Mouse (Mus musculus): ENCODE data around the gene Cd200r4. TPM values are rescaled to one million over a fixed set of nuclear protein-coding genes. Genes with fewer than 3 reads are reported as not detected.
"Not testable (repeated sequence)": the region's sequence is repeated elsewhere in the genome, so short reads cannot be mapped to it uniquely, and the experiment has no call there.

The Cd200r4 gene
- total RNA-seq (2021): not detected

GRCm38 (mm10) chr16:44811544-44811943, at the start of gene Cd200r4:
Gene Cd200r4 (plus strand): TSS chr16:44811733.
- intact Hi-C loops (cut with DNase I): no loop called here
- no peak for DNase-seq (ENCODE audit: low spot score)

GRCm38 (mm10) chr16:44761811-44762210, 49.7 kb upstream of the Cd200r4 start:
- no peak for DNase-seq (ENCODE audit: low spot score)
- intact Hi-C loops (cut with DNase I): loop anchor here (10.0 kb wide), 1 partner anchor 363 kb away; no protein-coding TSS in a partner anchor

- DNase-seq (ENCODE audit: low spot score): no peak
- intact Hi-C loops (cut with DNase I): loop anchor here (10.0 kb wide), 1 partner anchor 359 kb away; no protein-coding TSS in a partner anchor
Observed at GRCm38 (mm10) chr16:44765555-44766319, 45.8 kb upstream of the Cd200r4 start, which contains the start of gene Cd200r1. Gene Cd200r1 (plus strand): TSS chr16:44765736.

GRCm38 (mm10) chr16:44766320-44766892, 45.1 kb upstream of the Cd200r4 start:
- no peak for DNase-seq (ENCODE audit: low spot score)
- intact Hi-C loops (cut with DNase I): loop anchor here (10.0 kb wide), 1 partner anchor 358 kb away; no protein-coding TSS in a partner anchor

- no peak for DNase-seq (ENCODE audit: low spot score)
- intact Hi-C loops (cut with DNase I): loop anchor here (10.0 kb wide), 1 partner anchor 357 kb away; no protein-coding TSS in a partner anchor
Observed at GRCm38 (mm10) chr16:44767506-44767905, 44.0 kb upstream of the Cd200r4 start.

GRCm38 (mm10) chr16:44767967-44768366, 43.6 kb upstream of the Cd200r4 start:
- DNase-seq (ENCODE audit: low spot score): no peak
- intact Hi-C loops (cut with DNase I): loop anchor here (2.0 to 10.0 kb wide), 2 partner anchors 321 to 357 kb away; no protein-coding TSS in a partner anchor

- intact Hi-C loops (cut with DNase I): no loop called here
- DNase-seq (ENCODE audit: low spot score): no peak
Observed at GRCm38 (mm10) chr16:44772577-44772976, 39.0 kb upstream of the Cd200r4 start.

GRCm38 (mm10) chr16:44773673-44774072, 37.9 kb upstream of the Cd200r4 start:
- intact Hi-C loops (cut with DNase I): no loop called here
- no peak for DNase-seq (ENCODE audit: low spot score)

GRCm38 (mm10) chr16:44774201-44774600, 37.3 kb upstream of the Cd200r4 start:
- DNase-seq (ENCODE audit: low spot score): no peak
- intact Hi-C loops (cut with DNase I): no loop called here

GRCm38 (mm10) chr16:44778538-44779147, 32.9 kb upstream of the Cd200r4 start:
- DNase-seq (ENCODE audit: low spot score): peak; percentile 25
- intact Hi-C loops (cut with DNase I): no loop called here

GRCm38 (mm10) chr16:44779494-44779893, 32.0 kb upstream of the Cd200r4 start:
- intact Hi-C loops (cut with DNase I): no loop called here
- DNase-seq (ENCODE audit: low spot score): no peak

GRCm38 (mm10) chr16:44780751-44781150, 30.8 kb upstream of the Cd200r4 start:
- no peak for DNase-seq (ENCODE audit: low spot score)
- intact Hi-C loops (cut with DNase I): no loop called here

GRCm38 (mm10) chr16:44786934-44787333, 24.6 kb upstream of the Cd200r4 start:
- intact Hi-C loops (cut with DNase I): no loop called here
- DNase-seq (ENCODE audit: low spot score): no peak

GRCm38 (mm10) chr16:44794416-44794815, 17.1 kb upstream of the Cd200r4 start:
- DNase-seq (ENCODE audit: low spot score): no peak

GRCm38 (mm10) chr16:44805976-44806375, 5.6 kb upstream of the Cd200r4 start:
- intact Hi-C loops (cut with DNase I): no loop called here
- no peak for DNase-seq (ENCODE audit: low spot score)

More at GRCm38 (mm10) chr16:44794416-44794815, 17.1 kb upstream of the Cd200r4 start:
- intact Hi-C loops (cut with DNase I): no loop called here

GRCm38 (mm10) chr16:44810223-44810622, 1.3 kb upstream of the Cd200r4 start:
- DNase-seq (ENCODE audit: low spot score); intact Hi-C loops (cut with DNase I): not testable (repeated sequence)

- intact Hi-C loops (cut with DNase I): no loop called here
- DNase-seq (ENCODE audit: low spot score): no peak
Observed at GRCm38 (mm10) chr16:44812468-44813065, 1.0 kb downstream of the Cd200r4 start.

- intact Hi-C loops (cut with DNase I): no loop called here
- DNase-seq (ENCODE audit: low spot score): no peak
Observed at GRCm38 (mm10) chr16:44818010-44818409, 6.5 kb downstream of the Cd200r4 start.

- no peak for DNase-seq (ENCODE audit: low spot score)
- intact Hi-C loops (cut with DNase I): no loop called here
Observed at GRCm38 (mm10) chr16:44820545-44820944, 9.0 kb downstream of the Cd200r4 start.

GRCm38 (mm10) chr16:44832286-44832685, 20.8 kb downstream of the Cd200r4 start:
- DNase-seq (ENCODE audit: low spot score): no peak
- intact Hi-C loops (cut with DNase I): no loop called here

All from heart, postnatal 25 days (tissue).